Mouse (Mus musculus) ES-E14 (cell line): Measurements from ENCODE around the gene Pus7l.

Experiments
- CHD2 ChIP-seq: IDR thresholded peaks from 2 replicates; pipeline ENCODE4 v1.6.1; 2014; ENCODE audit warnings: mild to moderate bottlenecking, low read depth, low read length, inconsistent platforms
- ZC3H11A ChIP-seq: IDR thresholded peaks from 2 replicates; pipeline ENCODE4 v1.6.1; 2012; ENCODE audit warnings: low read depth, mild to moderate bottlenecking, inconsistent platforms, low read length, borderline replicate concordance

DNA sequence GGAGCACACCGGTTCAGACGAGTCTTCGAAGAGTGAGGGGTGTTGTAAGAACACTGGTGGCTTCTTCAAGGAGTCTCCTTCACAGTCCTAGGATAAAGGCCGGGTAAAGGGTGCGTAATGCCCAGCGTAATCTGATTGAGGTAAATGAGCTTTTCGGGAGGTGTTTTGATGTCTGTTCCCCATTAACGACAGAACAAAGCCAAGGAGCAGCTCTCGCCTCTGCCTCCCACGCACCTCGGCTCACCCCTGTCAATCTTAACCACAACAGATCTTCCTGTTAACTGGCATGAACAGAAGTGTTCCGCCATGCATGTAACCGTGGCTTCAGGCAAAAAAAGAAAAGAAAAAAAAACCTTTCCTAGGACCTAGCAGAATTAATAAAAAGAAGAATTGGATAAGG, 64.6 kb downstream of the Pus7l start:
- TF ChIP-seq CHD2 (no peak), ZC3H11A (no peak)
